Mouse (Mus musculus) E14TG2a.4 (cell line): Measurements from ENCODE around the gene Gga3.

Experiments used
- CTCF ChIP-seq: conservative IDR thresholded peaks from 2 replicates; pipeline ENCODE4 v1.5.1; 2014; ENCODE audit warnings: low read length
- NANOG ChIP-seq: IDR thresholded peaks from 2 replicates; pipeline ENCODE4 v1.6.1; 2014; ENCODE audit warnings: borderline replicate concordance, low read length, mixed read lengths
- POU5F1 ChIP-seq: IDR thresholded peaks from 2 replicates; pipeline ENCODE4 v1.6.1; 2014; ENCODE audit warnings: low read length, borderline replicate concordance

- TF ChIP-seq CTCF (no peak), NANOG (no peak), POU5F1 (no peak)
Measured at GRCm38 (mm10) chr11:115555717-115556116, 48.1 kb downstream of the Gga3 start.
